Mouse (Mus musculus) hindbrain, embryonic 16.5 days (tissue): ENCODE results near the gene Gm13283. TPM values are rescaled to one million over a fixed set of nuclear protein-coding genes. Genes with fewer than 3 reads are reported as not detected.
"Not testable (repeated sequence)": the region's sequence is repeated elsewhere in the genome, so short reads cannot be mapped to it uniquely, and the experiment has no call there.

Experiments
- ATAC-seq: fragments of 200-750 bp; cut with Nextera tagmentation; 2 replicates; pipeline ENCODE4 v1.8.0; 2017; ENCODE audit warnings: moderate TSS enrichment, moderate library complexity
- H3K27ac ChIP-seq: fragments of 300-500 bp; sonication (generic); 2 replicates; pipeline ENCODE4 v1.5.1; 2014; ENCODE audit warnings: low read depth, mild to moderate bottlenecking, control low read depth, low read length, moderate library complexity
- H3K27me3 ChIP-seq: fragments of 300-500 bp; sonication (generic); replicated peaks from 2 replicates; pipeline ENCODE4 v1.6.1; 2014; ENCODE audit warnings: low read length; ENCODE audit not compliant: control insufficient read depth, insufficient read depth
- H3K36me3 ChIP-seq: fragments of 300-500 bp; sonication (generic); 2 replicates; pipeline ENCODE4 v1.6.1; 2014; ENCODE audit warnings: mild to moderate bottlenecking, low read length, moderate library complexity, mixed read lengths; ENCODE audit not compliant: control insufficient read depth, insufficient read depth
- H3K4me1 ChIP-seq: fragments of 300-500 bp; sonication (generic); 2 replicates; pipeline ENCODE4 v1.6.1; 2014; ENCODE audit warnings: low read depth, low read length; ENCODE audit not compliant: control insufficient read depth, insufficient read depth
- H3K4me2 ChIP-seq: fragments of 300-500 bp; sonication (generic); 2 replicates; pipeline ENCODE4 v1.6.1; 2014; ENCODE audit warnings: mild to moderate bottlenecking, low read length, control low read depth, moderate library complexity
- H3K4me3 ChIP-seq: fragments of 300-500 bp; sonication (generic); 2 replicates; pipeline ENCODE4 v1.5.1; 2014; ENCODE audit warnings: mild to moderate bottlenecking, low read length, control low read depth, moderate library complexity
- H3K9ac ChIP-seq: fragments of 300-500 bp; sonication (generic); 2 replicates; pipeline ENCODE4 v1.6.1; 2014; ENCODE audit warnings: low read depth, mild to moderate bottlenecking, control low read depth, low read length, moderate library complexity
- H3K9me3 ChIP-seq: fragments of 300-500 bp; sonication (generic); 2 replicates; pipeline ENCODE4 v1.6.1; 2014; ENCODE audit warnings: mild to moderate bottlenecking, low read length, moderate library complexity; ENCODE audit not compliant: control insufficient read depth
- WGBS: fragments of 180-500 bp; shearing (Covaris S2); extraction: QIAGEN DNeasy Blood & Tissue Kit; methylation state at CpG from one replicate; pipeline ENCODE4 v1.1.7; 2014; 5-methylcytosine and 5-hydroxymethylcytosine counted together
- polyA plus RNA-seq: library from polyadenylated mRNA; unstranded; fragments of >200 nt; fragmentation: Nextera tagmentation; extraction: Ambion mirVana; gene quantifications from 2 replicates; pipeline ENCODE4 v1.2.1, GENCODE M21; 2015

The Gm13283 gene
- polyA plus RNA-seq, 1 experiment from 2014 or later, result not detected

- H3K4me2 ChIP-seq, result no peak overlapping the region
- no peak overlapping the region for H3K27ac ChIP-seq
- WGBS, result 92% methylated on average over 6 of the region's 6 CpGs
- no peaks in the 10 kb centered on the region for H3K4me1 ChIP-seq
- H3K4me3 ChIP-seq, result no peak overlapping the region
- H3K27me3 ChIP-seq, result no peaks in the 10 kb centered on the region
- no peak overlapping the region for H3K9ac ChIP-seq
- ATAC-seq, result no peak
- no peaks in the 10 kb centered on the region for H3K9me3 ChIP-seq
- no peaks in the 10 kb centered on the region for H3K36me3 ChIP-seq
Measured at GRCm38 (mm10) chr4:88739036-88739435, 20.9 kb upstream of the Gm13283 start.

- Histone ChIP-seq H3K27ac (no peak overlapping the region), H3K9me3 (no peaks in the 10 kb centered on the region), H3K36me3 (no peaks in the 10 kb centered on the region), H3K4me2 (no peak overlapping the region), H3K27me3 (no peaks in the 10 kb centered on the region), H3K9ac (no peak overlapping the region), H3K4me3 (no peak overlapping the region), H3K4me1 (no peaks in the 10 kb centered on the region)
- WGBS, result 93% methylated on average over 4 of the region's 4 CpGs
- no peak for ATAC-seq
Measured at GRCm38 (mm10) chr4:88741426-88741825, 18.5 kb upstream of the Gm13283 start.

GRCm38 (mm10) chr4:88742771-88743371 lies 17.0 kb upstream of the Gm13283 start:
- Histone ChIP-seq H3K4me1 (no peaks in the 10 kb centered on the region), H3K9me3 (no peaks in the 10 kb centered on the region), H3K4me2 (no peak overlapping the region), H3K4me3 (no peak overlapping the region), H3K27me3 (no peaks in the 10 kb centered on the region), H3K27ac (no peak overlapping the region), H3K36me3 (no peaks in the 10 kb centered on the region), H3K9ac (no peak overlapping the region; the same call in 1 of the 2 replicates)
- WGBS, result 80% methylated on average over 7 of the region's 7 CpGs
- no peak for ATAC-seq

GRCm38 (mm10) chr4:88744207-88744606 lies 15.7 kb upstream of the Gm13283 start:
- no peaks in the 10 kb centered on the region for H3K9me3 ChIP-seq
- WGBS, result 81% methylated on average over 3 of the region's 3 CpGs
- H3K36me3 ChIP-seq, result no peaks in the 10 kb centered on the region
- no peak overlapping the region for H3K27ac ChIP-seq
- no peak overlapping the region for H3K4me2 ChIP-seq
- H3K9ac ChIP-seq, result no peak overlapping the region
- no peaks in the 10 kb centered on the region for H3K27me3 ChIP-seq
- no peaks in the 10 kb centered on the region for H3K4me1 ChIP-seq
- H3K4me3 ChIP-seq, result no peak overlapping the region
- no peak for ATAC-seq

- no peak overlapping the region for H3K4me3 ChIP-seq
- no peak for ATAC-seq
- WGBS, result 57% methylated on average over 6 of the region's 6 CpGs
Measured at GRCm38 (mm10) chr4:88749926-88750325, 10.0 kb upstream of the Gm13283 start.

GRCm38 (mm10) chr4:88754818-88755340 lies 5.0 kb upstream of the Gm13283 start, which contains the start of gene Gm13271:
TSS of gene Gm13271 (plus strand) at chr4:88754868.
- not testable (repeated sequence) for H3K4me3 ChIP-seq, H3K4me1 ChIP-seq, H3K9me3 ChIP-seq, H3K9ac ChIP-seq, H3K27me3 ChIP-seq, H3K4me2 ChIP-seq, ATAC-seq, H3K27ac ChIP-seq, H3K36me3 ChIP-seq
- WGBS, result 73% methylated on average over 12 of the region's 15 CpGs

More at GRCm38 (mm10) chr4:88749926-88750325, 10.0 kb upstream of the Gm13283 start:
- Histone ChIP-seq H3K4me1 (no peaks in the 10 kb centered on the region), H3K4me2 (no peak overlapping the region), H3K27me3 (no peaks in the 10 kb centered on the region), H3K36me3 (no peaks in the 10 kb centered on the region), H3K27ac (no peak overlapping the region), H3K9ac (no peak overlapping the region), H3K9me3 (no peaks in the 10 kb centered on the region)

- H3K4me2 ChIP-seq, result peak overlapping the region; percentile 84
- H3K4me1 ChIP-seq, H3K36me3 ChIP-seq, ATAC-seq, H3K9me3 ChIP-seq, H3K27me3 ChIP-seq: not testable (repeated sequence)
- WGBS, result 13% methylated on average over 28 of the region's 31 CpGs
- peak overlapping the region; percentile 79 for H3K27ac ChIP-seq
- H3K9ac ChIP-seq, result peak overlapping the region; percentile 58
- H3K4me3 ChIP-seq, result peak overlapping the region; percentile 47
Measured at GRCm38 (mm10) chr4:88756581-88757513, 3.1 kb upstream of the Gm13283 start.

- H3K4me3 ChIP-seq, result peak overlapping the region; percentile 47
- not testable (repeated sequence) for H3K4me1 ChIP-seq, H3K9me3 ChIP-seq, H3K36me3 ChIP-seq, H3K27me3 ChIP-seq
- 0% methylated on average over 18 of the region's 21 CpGs for WGBS
- H3K4me2 ChIP-seq, result peak overlapping the region; percentile 84
- peak; percentile 100 for ATAC-seq
- H3K9ac ChIP-seq, result peak overlapping the region; percentile 58
- H3K27ac ChIP-seq, result peak overlapping the region; percentile 79
Measured at GRCm38 (mm10) chr4:88757628-88758031, 2.3 kb upstream of the Gm13283 start.

- not testable (repeated sequence) for ATAC-seq, H3K4me2 ChIP-seq, H3K9ac ChIP-seq, H3K36me3 ChIP-seq, H3K27me3 ChIP-seq, H3K9me3 ChIP-seq, H3K4me1 ChIP-seq, H3K4me3 ChIP-seq, H3K27ac ChIP-seq
- WGBS, result 91% methylated on average over 9 of the region's 9 CpGs
Measured at GRCm38 (mm10) chr4:88758751-88759150, 1.2 kb upstream of the Gm13283 start.
